Mouse (Mus musculus): ENCODE data around the gene Mgll.

DNA sequence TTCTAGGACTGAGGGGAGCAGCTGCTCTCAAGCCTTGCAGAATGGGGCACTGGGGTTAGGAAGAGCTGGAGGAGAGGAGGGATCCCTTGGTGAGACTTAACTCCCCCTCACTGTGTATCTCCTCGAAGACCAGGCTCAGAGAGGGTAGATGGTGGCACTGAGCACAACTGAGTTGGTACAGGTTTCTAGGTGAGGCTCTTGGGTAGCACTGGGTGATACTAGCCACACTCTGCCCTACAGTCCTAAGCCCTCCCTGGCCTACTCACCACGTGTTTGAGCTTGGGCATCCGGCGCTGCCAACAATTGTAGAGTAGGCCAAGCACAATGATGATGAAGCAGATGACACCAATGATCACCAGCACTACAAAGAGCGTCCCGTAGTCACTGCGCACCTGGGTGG lies 119.0 kb downstream of the Mgll start:
- TF ChIP-seq CTCF (IDR thresholded peaks at IDR 0.05; ENCODE audit: low read depth, low read length) (no peak), POLR2A (IDR thresholded peaks at IDR 0.05; ENCODE audit: borderline replicate concordance, low read depth, low read length) (no peak)

Measured in bone marrow macrophage, adult 2 months (primary cell).